Mouse (Mus musculus) kidney, postnatal 14 days (tissue): ENCODE data around the gene Fam118b.

ENCODE experiments used
- DNase-seq: peaks from one replicate; pipeline ENCODE4 v3.0.0; 2022; ENCODE audit warnings: mixed read lengths

Gene Fam118b

DNA sequence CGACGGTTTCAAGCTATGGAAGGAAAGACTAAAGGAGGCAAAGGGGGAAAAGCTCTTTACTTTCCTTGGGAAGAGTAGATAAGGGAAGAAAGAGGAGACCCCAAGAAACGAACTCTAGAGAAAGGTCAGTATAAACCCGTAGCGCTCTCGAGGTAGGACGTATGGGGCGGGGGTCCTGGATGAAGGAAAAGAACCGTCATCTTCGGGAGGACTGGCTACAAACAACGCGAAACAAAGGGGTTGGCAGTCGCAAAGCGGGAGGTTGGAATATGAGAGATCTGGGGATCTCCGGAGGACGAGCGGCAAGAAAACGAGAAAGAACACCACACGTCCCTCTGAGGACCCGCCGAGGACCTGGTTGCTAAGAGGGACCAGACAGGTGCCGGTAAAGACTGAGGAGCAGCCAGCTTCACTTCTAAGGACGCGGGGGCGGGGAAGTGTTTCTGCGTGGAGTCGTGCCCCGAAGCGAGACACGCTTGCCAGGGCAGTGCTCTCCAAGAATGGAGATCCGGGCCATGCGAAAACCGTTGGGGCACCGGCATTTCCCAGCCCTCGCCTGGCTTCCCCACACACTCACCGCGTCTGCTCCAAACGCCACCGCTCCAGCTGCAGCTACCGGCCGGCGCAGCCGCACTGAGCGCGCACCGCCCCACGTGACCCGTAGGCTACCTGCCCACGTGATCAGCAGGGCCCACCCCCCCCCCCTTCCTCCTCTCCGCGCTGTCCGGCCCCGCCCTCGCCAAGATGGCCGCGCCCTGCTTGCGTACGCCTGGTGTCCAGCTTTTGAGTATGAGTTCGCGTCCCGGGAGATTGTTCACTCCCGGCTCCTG lies at the start of gene Fam118b, which contains the start of gene Rpusd4:
TSS of gene Fam118b (minus strand) at position 660 of the 830 bp plus-strand sequence.
TSS of gene Rpusd4 (plus strand) at position 720 of the 830 bp plus-strand sequence.
- DNase-seq = peak; percentile 95

DNA sequence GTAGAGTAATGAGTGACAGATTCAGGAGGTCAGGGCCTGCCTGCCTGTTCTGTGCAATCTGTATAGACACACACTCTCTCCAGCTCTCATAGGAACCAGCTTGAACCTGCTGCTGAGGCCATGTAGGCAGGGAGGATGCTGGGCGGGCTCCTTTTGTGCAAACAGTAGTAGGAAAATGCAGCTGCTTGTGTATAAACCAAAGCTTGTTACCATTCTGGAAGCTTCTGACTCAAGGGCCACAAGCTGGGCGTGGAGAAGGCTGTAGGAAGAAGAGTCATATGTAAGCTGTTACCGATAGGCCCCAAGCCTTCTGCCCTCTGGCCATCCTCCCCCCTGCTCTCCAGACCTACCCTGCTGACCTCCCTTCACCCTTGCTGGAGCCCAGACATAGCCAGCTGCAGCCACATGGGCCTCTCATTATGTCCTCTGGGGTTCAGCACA lies 49.2 kb upstream of the Fam118b start:
- DNase-seq = peak; percentile 37

DNA sequence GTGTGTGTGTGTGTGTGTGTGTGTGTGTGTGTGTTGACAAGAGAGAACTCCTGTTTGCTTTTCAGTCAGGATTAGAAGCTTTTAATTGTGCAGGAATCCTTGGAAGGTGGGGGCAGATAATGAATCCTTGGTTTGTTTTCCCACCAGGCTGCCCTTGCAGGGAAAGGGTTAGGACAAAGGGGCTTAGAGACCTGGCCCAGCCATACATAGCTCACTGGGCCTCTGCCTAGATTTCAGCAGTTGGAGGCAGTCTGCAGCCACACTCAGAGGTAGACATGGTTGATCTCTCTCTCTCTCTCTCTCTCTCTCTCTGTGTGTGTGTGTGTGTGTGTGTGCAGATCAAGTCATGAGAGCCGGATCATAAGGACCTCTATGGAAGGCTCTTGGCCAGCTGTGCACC lies 46.6 kb upstream of the Fam118b start:
- DNase-seq = no peak

DNA sequence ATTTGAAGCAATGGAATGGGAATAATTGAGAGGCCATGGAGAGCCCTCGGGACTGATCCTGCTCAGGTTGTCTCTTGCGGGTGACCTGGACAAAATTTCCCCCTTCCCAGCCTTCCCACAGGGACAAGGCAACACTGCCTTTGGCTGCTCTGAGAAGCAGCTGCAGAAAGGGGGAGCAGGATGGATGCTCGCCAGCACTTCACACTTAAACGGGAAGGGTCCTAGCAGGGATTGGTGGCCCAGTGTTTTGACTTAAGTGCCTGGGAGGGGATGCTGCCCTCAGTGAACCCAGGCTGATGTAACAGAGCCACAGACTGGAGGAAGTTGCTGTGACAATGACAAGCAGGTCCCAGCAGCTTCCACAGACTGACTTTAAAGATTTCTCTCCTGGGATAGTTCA lies 46.0 kb upstream of the Fam118b start:
- no peak for DNase-seq

DNA sequence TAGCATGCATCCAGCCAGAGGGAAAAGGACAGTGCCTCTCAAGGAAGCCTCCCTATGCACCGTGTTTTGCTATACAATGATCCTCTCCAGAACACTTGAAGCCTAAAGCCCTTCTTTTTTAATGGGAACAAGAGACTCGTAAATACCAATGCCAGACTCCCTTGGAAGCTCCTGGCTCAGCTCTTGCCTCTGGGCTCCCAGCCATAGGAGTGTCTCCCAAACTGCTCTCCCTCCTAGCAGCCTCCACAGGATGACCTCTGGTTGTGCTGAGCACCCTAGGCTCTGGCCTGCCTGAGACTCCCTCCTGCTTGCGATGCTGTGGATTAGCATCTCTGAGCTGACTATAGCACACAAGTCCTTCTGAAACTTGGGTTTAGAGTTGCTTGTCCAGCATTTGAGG lies 44.9 kb upstream of the Fam118b start:
- peak; percentile 35 for DNase-seq

DNA sequence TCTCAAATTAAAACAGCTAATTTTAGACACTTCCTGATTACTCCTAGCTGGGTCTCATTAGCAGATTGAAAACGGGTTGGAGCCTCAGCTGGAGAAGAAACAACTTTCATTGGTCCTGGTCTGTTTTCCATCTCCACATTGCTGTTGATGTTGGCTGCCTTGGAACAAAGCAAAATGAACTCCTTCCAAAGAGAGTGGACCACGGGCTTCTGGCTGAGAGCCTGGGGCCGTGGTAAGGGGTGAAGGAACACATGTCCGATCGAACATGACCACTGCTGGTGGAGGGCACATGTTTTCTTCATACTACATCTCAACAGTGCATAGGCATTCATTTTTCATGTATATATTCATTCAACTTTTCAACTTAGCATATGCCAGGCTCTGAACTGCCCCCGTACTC lies 42.8 kb upstream of the Fam118b start:
- DNase-seq = no peak

DNA sequence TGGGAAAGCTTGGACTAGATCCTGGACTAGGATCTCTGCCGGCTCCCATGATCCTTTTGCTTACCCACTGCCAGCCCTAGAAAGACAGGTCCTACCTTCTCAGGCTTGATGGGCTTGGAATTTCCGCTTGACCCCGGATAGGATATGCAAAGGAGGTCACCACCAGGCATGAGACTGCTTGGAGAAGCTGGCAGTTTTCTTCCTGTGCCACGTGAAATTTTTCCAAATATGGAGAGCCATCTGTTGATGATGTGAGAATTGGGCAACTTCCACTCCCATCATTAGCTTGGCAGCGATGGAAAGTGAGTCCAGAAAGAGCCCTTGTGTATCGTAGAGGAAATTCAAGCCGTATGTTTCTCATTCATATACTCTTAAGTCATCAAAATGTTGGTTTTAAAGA lies 39.9 kb upstream of the Fam118b start:
- no peak for DNase-seq

DNA sequence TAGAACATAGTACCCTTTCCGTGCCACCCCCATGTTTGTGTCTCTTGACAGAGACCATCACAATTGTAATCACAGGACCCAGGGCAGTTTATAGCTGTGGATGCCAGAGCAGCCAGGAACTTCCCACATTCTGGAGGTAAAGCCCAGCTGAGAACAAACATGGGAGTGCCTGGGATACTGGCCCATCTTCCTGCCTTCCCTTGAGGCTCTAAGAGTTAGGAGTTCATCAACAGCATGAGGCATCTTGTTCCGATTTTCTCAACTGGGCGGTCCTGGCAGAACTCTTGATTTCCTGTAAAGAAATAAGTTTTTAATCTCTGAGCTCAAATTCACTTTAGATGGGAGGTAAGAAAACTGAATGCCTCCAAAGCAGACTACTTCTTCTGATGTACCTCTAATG lies 34.6 kb upstream of the Fam118b start:
- no peak for DNase-seq

DNA sequence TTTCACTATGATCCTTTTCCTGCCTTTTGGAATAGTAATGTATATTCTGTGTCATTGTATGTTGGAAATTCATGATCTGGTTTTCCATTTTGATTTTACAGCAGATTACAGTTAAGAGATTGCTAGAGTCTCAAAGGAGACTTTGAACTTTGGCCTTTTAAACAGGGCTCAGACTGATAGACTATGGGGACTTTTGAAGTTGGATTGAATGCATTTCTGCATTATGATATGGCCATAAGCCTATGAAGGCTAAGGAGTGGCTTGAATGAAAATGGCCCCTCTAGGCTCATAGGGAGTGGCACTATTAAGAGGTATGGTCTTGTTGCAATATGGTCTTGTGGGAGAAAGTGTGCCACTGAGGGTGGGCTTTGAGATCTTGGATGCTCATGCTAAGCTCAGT lies 30.2 kb upstream of the Fam118b start:
- no peak for DNase-seq

DNA sequence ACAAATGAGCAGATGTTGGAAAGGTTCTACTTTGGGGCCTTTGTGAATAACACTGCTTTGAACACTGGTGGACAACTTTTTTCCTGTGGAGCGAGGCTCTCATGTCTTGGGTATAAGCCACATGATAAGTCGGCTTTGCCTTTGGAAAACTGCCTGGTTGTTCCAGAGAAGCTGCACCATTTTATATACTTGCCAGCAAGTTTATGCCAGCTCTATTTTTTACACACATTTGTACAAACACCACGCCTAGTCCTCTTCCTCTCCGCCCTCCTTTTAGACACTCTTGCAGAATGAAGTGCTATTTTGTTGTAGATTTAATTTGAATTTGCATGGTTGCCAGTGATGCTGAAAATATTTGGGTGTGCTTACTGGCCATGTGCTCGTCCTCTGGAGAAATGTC lies 25.9 kb upstream of the Fam118b start:
- DNase-seq = no peak

DNA sequence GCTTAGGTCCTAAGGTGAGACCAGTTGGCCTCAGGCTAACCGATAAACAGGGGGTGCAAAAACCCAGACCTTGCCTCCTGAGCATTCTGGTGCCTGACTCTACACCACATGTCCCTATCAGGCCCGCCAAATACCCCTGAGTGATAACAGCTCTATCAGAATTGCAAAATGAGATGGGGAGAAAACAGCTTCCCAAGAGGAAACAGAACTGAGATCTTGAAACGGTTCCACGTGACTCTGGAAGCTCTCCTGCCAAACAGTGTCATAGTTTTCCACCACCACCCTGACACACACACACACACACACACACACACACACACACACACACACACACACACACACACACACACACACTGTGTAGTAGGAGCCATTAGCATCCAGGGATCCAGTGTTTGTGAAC lies 23.3 kb upstream of the Fam118b start:
- DNase-seq = no peak

DNA sequence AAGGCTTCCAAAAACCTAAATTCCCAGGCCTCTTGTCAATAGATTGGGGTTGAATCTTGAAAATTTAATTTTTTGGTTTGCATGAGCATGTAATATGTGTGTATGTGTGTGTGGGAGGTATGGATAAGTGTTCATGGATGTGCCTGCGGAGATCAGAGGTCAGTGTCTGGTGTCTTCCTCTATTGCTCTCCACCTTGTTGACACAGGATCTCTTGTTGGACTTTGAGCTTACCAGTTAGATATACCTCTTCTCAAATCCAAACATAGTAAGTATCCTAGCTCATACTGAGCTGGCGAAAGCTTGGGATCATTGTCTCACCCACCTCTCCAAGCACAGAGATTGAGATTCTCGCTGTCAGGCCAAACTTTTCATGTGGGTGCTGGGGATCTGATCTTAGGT lies 22.8 kb upstream of the Fam118b start:
- no peak for DNase-seq

DNA sequence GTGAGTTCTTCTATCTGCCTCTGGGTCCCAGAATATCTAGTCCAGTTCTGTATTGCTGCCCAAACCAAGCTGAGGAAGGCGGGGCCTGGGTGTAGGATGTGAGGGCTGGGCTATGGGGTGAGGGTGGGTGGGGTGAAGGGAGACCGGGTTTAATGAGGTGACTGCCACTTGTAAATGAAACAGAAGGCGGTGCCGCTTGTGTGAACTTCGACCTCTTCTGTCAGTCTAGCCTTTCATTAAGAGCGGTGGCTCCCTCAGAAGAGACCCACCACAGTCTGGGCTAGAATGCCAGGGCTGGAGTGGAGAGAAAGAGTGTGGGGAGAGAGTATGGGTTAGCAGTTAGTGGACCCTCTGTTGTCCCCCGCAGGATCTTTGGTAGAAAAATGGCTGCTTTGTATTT lies 22.4 kb upstream of the Fam118b start:
- no peak for DNase-seq

DNA sequence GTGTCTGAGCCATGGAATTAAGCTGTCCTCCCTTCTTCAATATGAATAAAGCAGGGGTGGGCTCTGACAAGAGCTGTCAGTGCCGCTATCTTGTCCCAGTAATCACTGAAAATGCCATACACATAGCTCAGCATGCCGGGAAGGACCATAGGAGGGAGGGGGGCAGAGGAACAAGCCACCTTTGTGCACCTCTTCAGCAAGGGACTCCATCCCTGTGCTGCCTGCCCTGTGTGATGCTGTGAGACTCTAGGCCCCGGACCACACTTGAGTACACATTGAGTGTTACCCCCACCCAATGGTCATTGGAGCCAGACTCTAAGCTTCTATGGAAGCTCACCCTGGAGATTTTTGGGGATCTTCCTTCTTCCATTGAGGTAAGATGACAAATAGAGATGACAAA lies 18.7 kb upstream of the Fam118b start:
- DNase-seq = no peak

DNA sequence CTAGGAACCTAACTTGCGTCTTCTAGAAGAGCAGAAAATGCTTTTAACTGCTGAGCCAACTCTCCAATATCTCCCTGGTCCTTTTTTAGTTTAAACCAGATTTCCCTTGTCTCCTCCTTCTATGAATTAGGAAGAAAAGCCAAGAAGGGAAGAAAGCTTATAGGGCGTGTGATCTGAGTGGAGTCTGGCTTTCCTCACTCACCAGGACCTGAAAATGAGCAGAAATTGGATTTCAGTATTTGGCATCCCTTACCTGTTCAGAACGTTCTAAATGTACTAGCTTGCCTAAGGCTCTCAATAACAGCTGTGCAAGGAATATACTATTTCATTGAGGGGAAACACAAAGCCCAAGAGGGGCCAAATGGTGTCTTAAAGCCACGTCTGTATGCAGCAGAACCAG lies 16.7 kb upstream of the Fam118b start:
- DNase-seq = no peak

DNA sequence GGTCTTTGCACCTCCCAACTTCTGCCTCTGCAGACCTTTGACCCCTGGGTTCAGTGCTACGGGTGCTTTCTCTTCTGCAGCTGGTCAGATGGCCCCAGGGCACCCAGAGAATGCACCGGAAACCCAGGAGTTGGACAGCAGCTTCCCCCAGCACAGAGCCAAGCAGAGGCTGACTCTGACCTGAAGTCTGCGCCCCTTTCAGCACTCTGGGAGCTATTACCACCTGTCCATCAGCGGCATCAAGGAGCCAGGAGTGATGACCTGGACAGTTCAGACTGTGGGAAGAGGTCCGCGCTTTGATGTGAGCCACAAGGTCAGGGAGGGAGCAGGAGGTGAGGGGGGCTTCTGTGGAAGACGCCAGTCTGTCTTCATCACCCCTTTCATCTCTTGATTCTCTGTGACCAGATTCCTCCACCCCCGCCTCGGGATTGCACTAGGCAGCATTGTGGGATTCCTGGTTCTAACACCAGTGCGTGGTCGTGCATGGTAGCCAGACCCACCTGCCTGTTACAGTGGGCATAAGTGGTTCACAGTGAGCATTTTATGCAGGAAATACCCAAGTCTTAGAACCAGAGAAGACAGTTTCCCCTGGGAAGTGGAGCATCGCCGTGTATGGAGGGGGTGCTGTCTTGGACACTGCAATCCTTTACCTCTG lies 15.9 kb upstream of the Fam118b start:
- peak; percentile 16 for DNase-seq

DNA sequence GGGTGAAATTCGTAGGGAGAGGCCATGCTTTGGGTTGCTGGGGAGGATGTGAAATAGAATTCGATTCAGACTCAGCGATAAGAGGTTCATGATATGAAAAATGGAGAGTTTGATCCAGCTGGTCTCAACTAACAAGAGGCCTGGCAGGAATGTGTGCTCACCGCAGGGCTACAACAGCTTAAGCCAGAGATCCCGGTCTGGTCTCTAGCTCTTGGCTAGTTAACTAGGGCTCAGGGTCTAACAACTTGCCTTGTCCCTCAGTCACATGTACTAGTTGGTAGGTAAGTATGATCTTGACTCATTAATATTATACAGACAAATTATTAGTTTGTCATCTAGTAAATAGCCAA lies 15.2 kb upstream of the Fam118b start:
- no peak for DNase-seq

DNA sequence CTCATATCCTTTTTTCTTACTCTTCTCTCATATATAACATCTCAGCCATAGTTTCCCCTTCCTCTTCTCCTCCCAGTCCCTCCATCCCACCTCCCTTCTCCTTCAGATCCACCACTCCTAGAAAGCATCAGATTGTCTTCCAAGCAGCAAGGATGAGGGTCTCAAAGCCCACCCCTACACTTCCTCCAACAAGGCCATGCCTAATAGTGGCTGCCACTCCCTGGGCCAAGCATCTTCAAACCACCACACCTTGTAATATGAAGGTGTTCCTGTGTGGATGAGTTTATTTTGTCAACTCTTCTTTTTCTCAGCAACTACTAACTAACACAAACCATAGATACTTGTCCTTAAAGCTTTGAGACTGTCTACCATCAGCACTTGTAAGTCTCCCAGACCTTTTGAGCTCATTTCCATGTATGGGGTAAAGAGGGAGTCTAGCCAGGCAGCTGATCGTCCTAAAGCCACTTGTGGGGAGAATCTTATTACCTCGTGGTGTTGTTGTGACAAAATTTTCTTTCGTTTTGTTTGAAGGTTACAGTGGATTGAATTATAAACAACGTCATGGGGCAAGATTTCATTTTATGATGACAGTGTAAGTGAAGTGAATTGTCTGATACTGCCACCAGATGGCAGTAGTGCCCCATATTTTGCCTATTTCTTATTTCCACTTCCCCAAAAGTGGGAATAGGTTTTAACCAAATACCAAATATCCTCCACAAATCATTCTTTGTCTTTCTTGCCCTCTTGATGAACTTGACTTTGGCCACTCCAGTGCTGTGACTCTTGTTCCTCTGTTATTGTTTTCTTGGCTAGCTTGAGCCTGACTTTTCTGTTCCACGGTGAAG lies 14.6 kb upstream of the Fam118b start:
- DNase-seq = peak; percentile 69

DNA sequence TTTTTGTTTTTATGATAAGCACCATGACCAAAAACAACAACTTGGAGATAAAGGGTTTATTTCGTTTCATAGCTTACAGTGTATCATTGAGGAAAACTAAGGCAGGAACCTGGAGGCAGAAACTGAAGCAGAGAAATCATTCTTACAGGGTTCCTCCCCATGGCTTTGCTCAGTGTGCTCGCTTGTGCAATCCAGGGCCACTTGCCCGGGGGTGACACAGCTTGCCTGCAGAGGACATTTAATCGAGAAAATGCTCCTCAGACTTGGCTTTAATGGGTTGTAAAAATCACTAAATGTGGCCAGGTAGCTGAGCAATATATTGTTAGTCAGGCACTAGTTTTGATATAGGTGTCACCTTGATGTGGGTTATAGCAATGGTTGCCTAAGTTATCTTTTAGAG lies 10.8 kb upstream of the Fam118b start:
- DNase-seq = no peak

DNA sequence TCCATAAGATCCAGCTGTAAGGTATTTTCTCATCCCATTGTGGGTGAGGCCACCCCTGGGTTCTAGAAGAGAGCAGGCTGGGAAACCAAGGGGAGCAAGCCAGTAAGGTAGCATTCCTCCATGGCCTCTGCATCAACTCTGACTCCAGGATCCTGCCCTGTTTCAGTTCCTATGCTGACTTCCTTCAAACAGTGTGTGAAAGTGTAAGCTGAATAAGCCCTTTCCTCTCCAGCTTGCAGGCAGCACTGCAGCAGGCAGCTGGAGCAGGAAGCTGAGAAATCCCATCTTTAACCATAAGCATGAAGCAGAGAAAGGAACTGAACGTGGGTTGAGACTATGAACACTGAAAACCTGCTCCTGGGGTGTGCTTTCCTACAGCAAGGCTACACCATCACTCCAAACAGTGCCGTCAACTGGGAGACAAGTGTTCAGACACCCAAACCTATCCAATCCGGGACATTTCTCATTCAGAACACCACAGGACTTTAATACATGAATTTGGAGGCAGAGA lies 10.3 kb upstream of the Fam118b start:
- DNase-seq = no peak

DNA sequence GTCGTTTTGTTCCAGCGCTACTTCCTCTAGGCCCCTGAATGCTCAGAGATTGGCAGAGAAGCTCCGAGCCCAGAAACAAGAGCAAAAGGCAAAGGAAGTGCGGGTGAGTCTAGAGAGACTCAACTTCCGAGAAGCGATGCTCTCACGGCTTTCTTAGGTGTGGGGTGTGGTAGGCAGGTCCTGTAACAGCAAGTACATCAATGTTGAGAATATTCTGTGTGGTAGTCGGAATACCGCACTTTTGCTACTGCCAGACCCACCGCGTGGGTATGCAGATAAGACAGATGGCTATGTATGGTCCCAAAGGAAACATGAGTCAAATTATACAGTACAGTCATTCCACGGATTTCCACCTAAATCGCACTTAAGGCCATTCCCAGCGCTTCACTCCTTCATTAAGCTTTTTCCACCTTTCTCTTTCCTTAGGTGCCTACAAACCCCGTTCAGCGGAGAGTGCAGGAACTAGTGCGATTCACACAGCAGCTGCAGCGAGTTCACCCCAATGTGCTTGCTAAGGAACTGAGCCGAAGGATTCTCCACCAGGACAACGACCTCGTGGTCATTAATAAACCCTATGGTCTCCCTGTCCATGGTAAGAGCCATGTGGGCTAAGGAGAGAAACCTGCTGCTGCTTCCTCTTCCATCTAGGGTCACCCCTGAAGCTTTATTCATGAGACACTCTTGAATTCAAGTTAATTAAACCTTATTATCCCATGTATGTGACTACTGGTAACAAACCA lies 541 bp upstream of the Fam118b start:
- DNase-seq = no peak

DNA sequence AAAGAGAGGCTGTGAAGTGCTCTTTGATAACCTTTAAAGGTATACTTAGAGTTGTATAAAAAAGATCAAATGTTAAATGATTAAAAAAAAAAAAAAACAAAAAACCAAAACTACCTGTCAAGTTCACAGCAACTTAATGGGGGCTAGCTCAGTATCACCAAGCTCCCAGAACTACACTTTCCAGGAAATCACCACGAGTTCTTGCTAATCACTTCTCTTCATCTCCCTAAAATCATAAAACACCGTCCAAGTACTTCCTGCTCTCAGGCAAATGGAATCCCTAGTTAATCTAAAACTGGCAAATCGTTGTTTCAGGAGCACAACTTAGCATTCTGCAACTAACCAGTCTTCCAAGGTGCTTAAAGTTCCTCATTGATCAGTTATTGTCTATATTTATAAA lies 3.1 kb downstream of the Fam118b start:
- DNase-seq = no peak

DNA sequence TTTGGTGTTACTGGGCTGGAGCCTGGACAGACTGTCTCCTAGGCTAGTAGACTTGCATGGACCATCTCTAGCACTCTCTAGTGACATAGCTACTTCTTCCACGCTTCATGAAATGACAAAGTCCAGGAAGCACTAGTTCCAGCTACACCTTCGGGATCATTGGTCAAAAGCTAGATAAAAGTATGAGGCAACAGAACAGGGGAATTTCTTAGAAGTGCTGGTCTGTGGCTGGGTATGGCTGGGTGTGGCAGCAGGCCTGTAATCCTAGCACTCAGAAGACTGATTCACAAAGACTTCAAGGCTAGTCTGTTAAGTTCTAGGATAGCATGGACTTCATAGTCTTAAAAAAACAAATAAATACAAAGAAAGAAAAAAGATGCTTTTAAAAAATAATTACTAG lies 4.2 kb downstream of the Fam118b start:
- no peak for DNase-seq
